Mouse (Mus musculus): ENCODE measurements around the gene Srsf6.

- TF ChIP-seq POLR2A (IDR thresholded peaks at IDR 0.05; ENCODE audit: extremely low read depth, insufficient read depth, low read length), result no peak
- no peak for TF ChIP-seq CTCF (IDR thresholded peaks at IDR 0.05; ENCODE audit: low read depth, low read length)
Measured at GRCm38 (mm10) chr2:162889191-162889590, 42.1 kb upstream of the Srsf6 start.
